Mouse (Mus musculus) lung, postnatal 0 days (tissue): ENCODE data around the gene Tmed9. TPM values are rescaled to one million over a fixed set of nuclear protein-coding genes. Genes with fewer than 3 reads are reported as not detected.

Experiments used
- ATAC-seq: fragments of 200-750 bp; cut with Nextera tagmentation; 2 replicates; pipeline ENCODE4 v1.8.0; 2017; ENCODE audit warnings: moderate library complexity
- DNase-seq: peaks from one replicate; pipeline ENCODE4 v3.0.0-alpha.2; 2016; ENCODE audit warnings: low spot score
- H3K27ac ChIP-seq: fragments of 300-500 bp; sonication (generic); 2 replicates; pipeline ENCODE4 v1.5.1; 2014; ENCODE audit warnings: antibody characterized with exemption, mild to moderate bottlenecking, low read length, mixed read lengths
- H3K27me3 ChIP-seq: fragments of 300-500 bp; sonication (generic); replicated peaks from 2 replicates; pipeline ENCODE4 v1.6.1; 2014; ENCODE audit warnings: low read length, mixed read lengths; ENCODE audit not compliant: insufficient read depth
- H3K36me3 ChIP-seq: fragments of 300-500 bp; sonication (generic); 2 replicates; pipeline ENCODE4 v1.6.1; 2014; ENCODE audit warnings: low read length, mixed read lengths; ENCODE audit not compliant: insufficient read depth
- H3K4me1 ChIP-seq: fragments of 300-500 bp; sonication (generic); 2 replicates; pipeline ENCODE4 v1.6.1; 2014; ENCODE audit warnings: antibody characterized with exemption, low read depth, low read length, mixed read lengths; ENCODE audit not compliant: insufficient read depth
- H3K4me2 ChIP-seq: fragments of 300-500 bp; sonication (generic); replicated peaks from 2 replicates; pipeline ENCODE4 v1.6.1; 2014; ENCODE audit warnings: low read depth, mild to moderate bottlenecking, low read length, moderate library complexity, mixed read lengths
- H3K4me3 ChIP-seq: fragments of 300-500 bp; sonication (generic); 2 replicates; pipeline ENCODE4 v1.5.1; 2014; ENCODE audit warnings: low read depth, low read length
- H3K9ac ChIP-seq: fragments of 300-500 bp; sonication (generic); replicated peaks from 2 replicates; pipeline ENCODE4 v1.6.1; 2014; ENCODE audit warnings: low read depth, mild to moderate bottlenecking
- H3K9me3 ChIP-seq: fragments of 300-500 bp; sonication (generic); 2 replicates; pipeline ENCODE4 v1.6.1; 2016; ENCODE audit warnings: low read length, mixed read lengths
- CTCF ChIP-seq: IDR thresholded peaks from 2 replicates; pipeline ENCODE4 v1.5.1; 2016; ENCODE audit warnings: antibody characterized with exemption, mild to moderate bottlenecking
- EP300 ChIP-seq: IDR thresholded peaks from 2 replicates; pipeline ENCODE4 v1.6.1; 2016; ENCODE audit warnings: antibody characterized with exemption, mild to moderate bottlenecking, control low read depth
- whole genome bisulfite sequencing: fragments of 180-500 bp; shearing (Covaris S2); extraction: QIAGEN DNeasy Blood & Tissue Kit; methylation state at CpG from one replicate; pipeline ENCODE4 v1.1.7; 2014; 5-methylcytosine and 5-hydroxymethylcytosine counted together
- polyA plus RNA-seq: library from polyadenylated mRNA; unstranded; fragments of >200 nt; fragmentation: Nextera tagmentation; extraction: Ambion mirVana; gene quantifications from 2 replicates; pipeline ENCODE4 v1.2.1, GENCODE M21; 2015

The Tmed9 gene
- polyA plus RNA-seq, 1 experiment from 2014 or later: 112 TPM

GRCm38 (mm10) chr13:55591961-55592490 lies 18.5 kb downstream of the Tmed9 start:
- TF ChIP-seq CTCF (no peak), EP300 (no peak)
- Histone ChIP-seq H3K4me1 (peaks cover 3% of the 10 kb centered on the region; the same call in 1 of the 2 replicates), H3K4me2 (no peak overlapping the region), H3K27me3 (no peaks in the 10 kb centered on the region), H3K4me3 (no peak overlapping the region), H3K9me3 (no peaks in the 10 kb centered on the region), H3K36me3 (peaks cover 12% of the 10 kb centered on the region; the same call in 1 of the 2 replicates), H3K9ac (no peak overlapping the region), H3K27ac (no peak overlapping the region)
- no peak for DNase-seq
- ATAC-seq: no peak
- WGBS: 74% methylated on average over 4 of the region's 4 CpGs

GRCm38 (mm10) chr13:55592512-55593253 lies 19.2 kb downstream of the Tmed9 start:
- peak overlapping the region; percentile 87 for H3K4me3 ChIP-seq
- H3K9me3 ChIP-seq: no peaks in the 10 kb centered on the region
- no peaks in the 10 kb centered on the region for H3K27me3 ChIP-seq
- peaks cover 16% of the 10 kb centered on the region; the same call in 1 of the 2 replicates for H3K36me3 ChIP-seq
- H3K4me1 ChIP-seq: peaks cover 3% of the 10 kb centered on the region; the same call in 1 of the 2 replicates
- DNase-seq (peak; percentile 96), ATAC-seq (peak; percentile 99)
- 5% methylated on average over 29 of the region's 29 CpGs for WGBS
- TF ChIP-seq EP300: no peak
- peak; percentile 33; the same call in 1 of the 2 replicates for TF ChIP-seq CTCF
- H3K4me2 ChIP-seq: peak overlapping the region; percentile 81
- H3K9ac ChIP-seq: peak overlapping the region; percentile 83
- H3K27ac ChIP-seq: peak overlapping the region; percentile 38

- Histone ChIP-seq H3K9ac (peak overlapping the region; percentile 83), H3K27me3 (no peaks in the 10 kb centered on the region), H3K4me1 (peaks cover 3% of the 10 kb centered on the region; the same call in 1 of the 2 replicates), H3K4me2 (peak overlapping the region; percentile 81), H3K4me3 (peak overlapping the region; percentile 87), H3K9me3 (no peaks in the 10 kb centered on the region), H3K36me3 (peaks cover 16% of the 10 kb centered on the region; the same call in 1 of the 2 replicates), H3K27ac (peak overlapping the region; percentile 38)
- DNase-seq (peak; percentile 10), ATAC-seq (peak; percentile 49)
- no peak for TF ChIP-seq EP300
- WGBS: under 1% methylated on average over 31 of the region's 31 CpGs
Measured at GRCm38 (mm10) chr13:55593254-55593747, 19.8 kb downstream of the Tmed9 start.

GRCm38 (mm10) chr13:55595375-55595774 lies 21.8 kb downstream of the Tmed9 start:
- DNase-seq: no peak
- Histone ChIP-seq H3K36me3 (peaks cover 16% of the 10 kb centered on the region; the same call in 1 of the 2 replicates), H3K9me3 (no peaks in the 10 kb centered on the region), H3K27ac (no peak overlapping the region), H3K4me2 (no peak overlapping the region), H3K9ac (no peak overlapping the region), H3K27me3 (no peaks in the 10 kb centered on the region), H3K4me3 (no peak overlapping the region), H3K4me1 (peaks cover 3% of the 10 kb centered on the region; the same call in 1 of the 2 replicates)
- WGBS: 89% methylated on average over 12 of the region's 12 CpGs
- ATAC-seq: no peak
- TF ChIP-seq CTCF (no peak), EP300 (no peak)

GRCm38 (mm10) chr13:55596802-55597201 lies 23.3 kb downstream of the Tmed9 start:
- ATAC-seq (no peak), DNase-seq (no peak)
- 91% methylated on average over 12 of the region's 12 CpGs for WGBS
- Histone ChIP-seq H3K4me3 (no peak overlapping the region), H3K36me3 (peaks cover 16% of the 10 kb centered on the region; the same call in 1 of the 2 replicates), H3K27me3 (no peaks in the 10 kb centered on the region), H3K4me2 (no peak overlapping the region), H3K4me1 (peaks cover 3% of the 10 kb centered on the region; the same call in 1 of the 2 replicates), H3K9me3 (no peaks in the 10 kb centered on the region), H3K9ac (no peak overlapping the region), H3K27ac (no peak overlapping the region)
- TF ChIP-seq CTCF (no peak), EP300 (no peak)
